Mouse (Mus musculus): ENCODE measurements around the gene Acvrl1. TPM values are rescaled to one million over a fixed set of nuclear protein-coding genes. Genes with fewer than 3 reads are reported as not detected.

The Acvrl1 gene
- 0.27 and 1.1 TPM in 2 replicates for total RNA-seq (2015)
- 1.6 and 1.7 TPM in 2 replicates for total RNA-seq (2017)

GRCm38 (mm10) chr15:101128181-101129089 is at the start of gene Acvrl1:
Acvrl1 (plus strand) TSS chr15:101128522.
- ATAC-seq (replicated peaks; ENCODE audit: poor library complexity) = no peak

GRCm38 (mm10) chr15:101078731-101079156 is 49.6 kb upstream of the Acvrl1 start:
- peak; percentile 59 for ATAC-seq (replicated peaks; ENCODE audit: poor library complexity)

- no peak for ATAC-seq (replicated peaks; ENCODE audit: poor library complexity)
Observed at GRCm38 (mm10) chr15:101080031-101080520, 48.2 kb upstream of the Acvrl1 start.

- ATAC-seq (replicated peaks; ENCODE audit: poor library complexity) = no peak
Observed at GRCm38 (mm10) chr15:101081035-101081548, 47.2 kb upstream of the Acvrl1 start.

GRCm38 (mm10) chr15:101082236-101082635 is 46.1 kb upstream of the Acvrl1 start:
- no peak for ATAC-seq (replicated peaks; ENCODE audit: poor library complexity)

GRCm38 (mm10) chr15:101084499-101084898 is 43.8 kb upstream of the Acvrl1 start:
- ATAC-seq (replicated peaks; ENCODE audit: poor library complexity) = peak; percentile 67

DNA sequence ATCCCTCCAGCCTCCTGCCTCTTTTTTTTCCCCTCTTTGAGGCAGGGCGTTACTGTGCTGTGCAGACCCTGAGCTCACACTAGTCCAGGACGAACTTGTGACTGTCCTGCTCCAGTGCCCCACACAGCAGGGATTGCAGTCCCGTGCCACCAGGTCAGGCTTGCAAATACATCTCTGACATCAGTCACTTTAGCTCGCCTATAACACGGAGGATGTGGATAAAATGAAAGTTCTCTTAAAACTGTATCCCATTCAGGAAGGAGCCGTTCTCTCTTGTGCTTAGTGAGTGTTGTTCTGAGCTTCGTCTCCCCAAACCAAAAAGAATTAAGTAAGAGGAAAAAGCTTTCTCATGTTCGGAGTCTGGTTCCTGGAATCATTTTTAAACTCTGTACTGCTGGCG is 41.9 kb upstream of the Acvrl1 start:
- no peak for ATAC-seq (replicated peaks; ENCODE audit: poor library complexity)

- ATAC-seq (replicated peaks; ENCODE audit: poor library complexity) = peak; percentile 54
Observed at GRCm38 (mm10) chr15:101086956-101087355, 41.4 kb upstream of the Acvrl1 start.

GRCm38 (mm10) chr15:101088291-101088690 is 40.0 kb upstream of the Acvrl1 start:
- no peak for ATAC-seq (replicated peaks; ENCODE audit: poor library complexity)

DNA sequence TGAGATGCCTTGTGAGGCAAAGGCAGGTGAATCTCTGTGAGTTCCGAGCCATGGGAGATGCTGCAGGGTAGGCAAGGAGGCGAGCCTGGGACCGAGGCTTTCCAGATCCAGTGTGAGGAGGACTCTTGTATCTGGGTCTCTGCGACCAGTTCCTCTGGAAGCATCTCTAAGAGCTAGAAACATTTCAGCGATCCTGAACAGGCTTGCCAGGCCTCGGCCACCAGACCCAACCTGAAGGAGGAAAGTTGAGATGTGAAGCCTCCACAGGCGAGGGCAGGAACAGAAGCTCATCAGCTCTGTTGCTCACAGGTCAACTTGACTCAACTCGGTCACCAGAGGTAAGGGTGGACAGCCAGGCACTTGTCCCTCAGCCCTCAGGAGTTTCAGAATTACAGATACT is 36.8 kb upstream of the Acvrl1 start:
- ATAC-seq (replicated peaks; ENCODE audit: poor library complexity) = no peak

GRCm38 (mm10) chr15:101092121-101092828 is 36.0 kb upstream of the Acvrl1 start:
- no peak for ATAC-seq (replicated peaks; ENCODE audit: poor library complexity)

DNA sequence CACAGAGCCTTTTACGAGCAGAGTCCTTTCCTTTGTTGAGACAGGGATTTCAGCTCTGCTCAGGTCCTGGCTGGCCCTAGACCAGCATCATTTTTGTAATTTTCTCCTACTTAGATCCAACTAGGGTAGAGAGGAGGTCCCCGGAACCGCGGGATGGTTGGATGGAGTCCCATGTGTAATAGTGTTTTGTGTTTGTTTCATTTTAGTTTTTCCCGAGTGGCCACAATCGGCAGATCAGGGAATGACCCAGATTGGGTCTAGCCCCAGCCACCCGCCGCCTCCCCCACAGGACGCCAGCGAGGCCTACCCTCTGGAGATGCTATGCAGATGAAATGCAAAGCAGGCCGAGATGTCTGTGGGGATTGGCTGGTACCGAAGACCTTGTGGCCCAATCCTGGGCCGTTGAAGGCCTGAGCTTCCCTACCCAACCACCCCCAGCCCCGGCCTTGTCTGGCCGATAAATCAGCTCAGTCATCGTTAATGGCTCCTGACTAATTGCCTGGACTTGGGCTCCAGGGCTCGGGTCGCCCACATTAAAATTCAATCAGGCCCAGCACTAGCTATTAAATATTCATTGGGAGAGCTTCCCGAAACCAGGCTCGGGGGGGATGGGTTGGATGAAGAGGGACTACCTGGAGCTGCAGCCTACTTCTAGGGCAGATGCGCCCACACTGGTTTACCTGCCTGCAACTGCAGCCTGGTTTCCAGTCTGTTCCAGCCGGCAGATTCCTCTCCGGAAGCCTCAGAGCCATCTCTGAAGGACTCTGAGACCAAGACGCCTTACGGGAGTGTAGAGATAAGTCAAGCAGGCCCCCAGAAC is 35.3 kb upstream of the Acvrl1 start:
- no peak for ATAC-seq (replicated peaks; ENCODE audit: poor library complexity)

- ATAC-seq (replicated peaks; ENCODE audit: poor library complexity) = no peak
Observed at GRCm38 (mm10) chr15:101093988-101094387, 34.3 kb upstream of the Acvrl1 start.

DNA sequence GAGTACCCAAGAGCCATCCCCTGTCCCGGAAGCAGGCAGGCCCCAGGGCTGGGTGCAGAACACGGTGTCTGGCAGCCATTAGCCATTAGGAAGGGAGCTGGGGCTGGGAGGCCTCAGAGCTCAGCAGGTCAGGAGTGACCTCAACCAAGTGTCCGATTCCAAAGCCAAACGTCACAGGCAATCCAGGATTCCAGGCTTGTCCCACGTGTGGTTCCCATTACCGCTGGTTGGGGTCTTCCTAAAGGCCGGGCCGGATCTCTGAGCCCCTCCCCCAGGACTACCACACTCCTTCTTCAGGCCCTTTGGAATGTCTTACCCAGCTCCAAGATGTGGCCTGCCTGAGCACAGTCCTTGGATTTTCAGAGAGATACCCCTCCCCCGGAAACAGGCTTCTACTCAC is 33.3 kb upstream of the Acvrl1 start:
- ATAC-seq (replicated peaks; ENCODE audit: poor library complexity) = no peak

- ATAC-seq (replicated peaks; ENCODE audit: poor library complexity) = no peak
Observed at GRCm38 (mm10) chr15:101095392-101095791, 32.9 kb upstream of the Acvrl1 start.

- ATAC-seq (replicated peaks; ENCODE audit: poor library complexity) = peak; percentile 39; the same call in 1 of the 2 replicates
Observed at GRCm38 (mm10) chr15:101097985-101098651, 30.2 kb upstream of the Acvrl1 start.

DNA sequence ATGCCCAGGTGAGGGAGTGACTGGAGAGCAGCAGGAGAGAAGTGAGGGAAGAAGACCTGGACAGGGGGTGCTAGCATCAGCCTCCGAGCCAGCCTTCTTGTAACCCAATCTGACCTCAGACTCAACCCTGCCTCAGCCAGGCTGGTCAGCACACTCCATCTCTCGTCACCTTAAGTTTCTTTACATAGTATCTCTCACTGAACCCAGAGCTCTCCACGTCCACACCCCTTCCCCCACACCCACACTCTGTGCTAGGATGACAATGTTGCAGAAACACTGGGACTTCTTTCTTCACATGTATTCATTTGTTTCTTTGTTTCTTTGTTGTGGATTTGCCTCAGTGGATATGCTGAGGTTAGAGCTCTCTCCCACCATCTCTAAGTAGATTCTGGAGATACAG is 27.3 kb upstream of the Acvrl1 start:
- no peak for ATAC-seq (replicated peaks; ENCODE audit: poor library complexity)

- no peak for ATAC-seq (replicated peaks; ENCODE audit: poor library complexity)
Observed at GRCm38 (mm10) chr15:101103605-101104304, 24.6 kb upstream of the Acvrl1 start.

GRCm38 (mm10) chr15:101105496-101105994 is 22.8 kb upstream of the Acvrl1 start:
- peak; percentile 97 for ATAC-seq (replicated peaks; ENCODE audit: poor library complexity)

All from megakaryocyte progenitor cell, adult 5-6 weeks (primary cell).